Mouse (Mus musculus): ENCODE measurements at regions not wholly inside any gene's neighbourhood (a gene's known extent, or its start where the extent isn't known, plus 50 kb on each side); places are given as distances from the start of the nearest gene placed in this dataset.

GRCm38 (mm10) chr8:67405947-67406346 lies 117.7 kb upstream of the Nat3 start:
- TF ChIP-seq EP300 (IDR thresholded peaks at IDR 0.05) (no peak), CTCF (IDR thresholded peaks at IDR 0.05) (peak; percentile 67)
- WGBS = 41% methylated on average over 10 of the region's 10 CpGs
- ATAC-seq (no peak), DNase-seq (ENCODE audit: low spot score) (peak; percentile 59)
- no peak overlapping the region for H3K4me3 ChIP-seq (ENCODE audit: low read depth, low read length)
- no peak overlapping the region for H3K4me2 ChIP-seq (replicated peaks; ENCODE audit: low read depth, low read length)
- H3K27ac ChIP-seq (ENCODE audit: low read length) = no peak overlapping the region
- no peaks in the 10 kb centered on the region for H3K27me3 ChIP-seq (replicated peaks; ENCODE audit: insufficient read depth, low read length)
- H3K36me3 ChIP-seq (ENCODE audit: insufficient read depth, low read length) = no peaks in the 10 kb centered on the region
- H3K9ac ChIP-seq (replicated peaks; ENCODE audit: low read depth) = no peak overlapping the region
- H3K9me3 ChIP-seq (ENCODE audit: low read length) = no peaks in the 10 kb centered on the region
- H3K4me1 ChIP-seq (ENCODE audit: insufficient read depth, low read depth, low read length) = no peaks in the 10 kb centered on the region

GRCm38 (mm10) chr8:67414826-67415225 lies 108.8 kb upstream of the Nat3 start:
- TF ChIP-seq EP300 (IDR thresholded peaks at IDR 0.05) (no peak), CTCF (IDR thresholded peaks at IDR 0.05) (no peak)
- Histone ChIP-seq H3K36me3 (ENCODE audit: insufficient read depth, low read length) (no peaks in the 10 kb centered on the region), H3K4me3 (ENCODE audit: low read depth, low read length) (no peak overlapping the region), H3K9ac (replicated peaks; ENCODE audit: low read depth) (no peak overlapping the region), H3K27me3 (replicated peaks; ENCODE audit: insufficient read depth, low read length) (no peaks in the 10 kb centered on the region), H3K9me3 (ENCODE audit: low read length) (no peaks in the 10 kb centered on the region), H3K27ac (ENCODE audit: low read length) (no peak overlapping the region), H3K4me2 (replicated peaks; ENCODE audit: low read depth, low read length) (no peak overlapping the region), H3K4me1 (ENCODE audit: insufficient read depth, low read depth, low read length) (no peaks in the 10 kb centered on the region)
- DNase-seq (ENCODE audit: low spot score) = no peak
- ATAC-seq = no peak

- no peak overlapping the region for H3K9ac ChIP-seq (replicated peaks; ENCODE audit: low read depth)
- DNase-seq (ENCODE audit: low spot score) (no peak), ATAC-seq (no peak)
- no peaks in the 10 kb centered on the region for H3K27me3 ChIP-seq (replicated peaks; ENCODE audit: insufficient read depth, low read length)
- no peak overlapping the region for H3K4me3 ChIP-seq (ENCODE audit: low read depth, low read length)
- no peak for TF ChIP-seq EP300 (IDR thresholded peaks at IDR 0.05)
- no peak for TF ChIP-seq CTCF (IDR thresholded peaks at IDR 0.05)
- WGBS = 48% methylated on average over 2 of the region's 2 CpGs
- no peaks in the 10 kb centered on the region for H3K9me3 ChIP-seq (ENCODE audit: low read length)
- no peak overlapping the region for H3K4me2 ChIP-seq (replicated peaks; ENCODE audit: low read depth, low read length)
- H3K4me1 ChIP-seq (ENCODE audit: insufficient read depth, low read depth, low read length) = no peaks in the 10 kb centered on the region
- H3K36me3 ChIP-seq (ENCODE audit: insufficient read depth, low read length) = no peaks in the 10 kb centered on the region
- no peak overlapping the region for H3K27ac ChIP-seq (ENCODE audit: low read length)
Observed at GRCm38 (mm10) chr8:67422521-67422920, 101.1 kb upstream of the Nat3 start.
